Mouse (Mus musculus) left cerebral cortex, postnatal 14 days (tissue): ENCODE results near the gene Sh3bp5. TPM values are rescaled to one million over a fixed set of nuclear protein-coding genes. Genes with fewer than 3 reads are reported as not detected.

Source experiments
- DNase-seq, 2 experiments: peaks; one replicate each; pipeline ENCODE4 v3.0.0; 2021 to 2022; ENCODE audit warnings: low spot score in 2 of 2, mixed read lengths in 1 of 2
- intact Hi-C: fragments of 180-260 bp; cut with DNase I; formaldehyde crosslinking; loops from one replicate; pipeline ENCODE4 v1.15.1; 2025
- total RNA-seq, 2 experiments: library from RNA; stranded (reverse); gene quantifications; 2 replicates each; pipeline ENCODE4 v1.2.3; 2021

The Sh3bp5 gene
- total RNA-seq, 2 experiments from 2014 or later, result 73.5 to 73.9 TPM

DNA sequence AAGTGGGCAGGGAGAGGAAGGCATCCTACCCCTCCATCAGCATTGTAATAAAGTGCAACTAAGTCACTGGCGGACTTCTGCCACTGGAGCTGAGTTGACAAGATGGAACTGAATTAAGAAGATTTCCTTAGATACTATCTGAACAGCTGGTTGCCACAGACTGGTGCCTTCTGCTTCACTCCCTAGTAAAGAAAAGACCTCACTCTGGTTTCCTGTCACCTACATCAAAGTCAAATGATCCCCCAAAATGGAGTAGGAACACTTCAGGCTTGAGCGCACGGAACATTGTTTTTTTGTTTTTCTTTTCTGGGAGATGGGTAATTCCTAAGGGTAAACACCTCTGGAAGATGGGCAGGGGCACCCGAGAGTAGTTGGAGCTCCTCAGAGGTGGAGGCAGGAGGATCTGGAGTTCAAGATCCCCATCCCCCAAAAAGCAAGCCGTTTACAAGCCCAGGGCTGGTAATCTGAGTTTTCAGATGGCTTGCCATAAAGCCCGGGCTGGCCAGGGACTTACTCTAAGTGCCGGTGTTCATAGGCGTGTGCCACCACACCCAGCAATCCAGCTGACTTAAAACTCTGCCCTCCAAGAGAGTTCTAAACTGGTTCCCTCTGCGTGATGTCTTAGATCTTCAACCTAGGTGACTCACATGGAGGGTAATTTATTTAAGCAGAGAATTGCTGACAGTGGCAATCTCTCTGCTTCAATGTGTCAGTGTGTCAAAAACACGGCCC lies 21.5 kb downstream of the Sh3bp5 start:
- intact Hi-C loops, result no loop called here
- DNase-seq, result no peak

DNA sequence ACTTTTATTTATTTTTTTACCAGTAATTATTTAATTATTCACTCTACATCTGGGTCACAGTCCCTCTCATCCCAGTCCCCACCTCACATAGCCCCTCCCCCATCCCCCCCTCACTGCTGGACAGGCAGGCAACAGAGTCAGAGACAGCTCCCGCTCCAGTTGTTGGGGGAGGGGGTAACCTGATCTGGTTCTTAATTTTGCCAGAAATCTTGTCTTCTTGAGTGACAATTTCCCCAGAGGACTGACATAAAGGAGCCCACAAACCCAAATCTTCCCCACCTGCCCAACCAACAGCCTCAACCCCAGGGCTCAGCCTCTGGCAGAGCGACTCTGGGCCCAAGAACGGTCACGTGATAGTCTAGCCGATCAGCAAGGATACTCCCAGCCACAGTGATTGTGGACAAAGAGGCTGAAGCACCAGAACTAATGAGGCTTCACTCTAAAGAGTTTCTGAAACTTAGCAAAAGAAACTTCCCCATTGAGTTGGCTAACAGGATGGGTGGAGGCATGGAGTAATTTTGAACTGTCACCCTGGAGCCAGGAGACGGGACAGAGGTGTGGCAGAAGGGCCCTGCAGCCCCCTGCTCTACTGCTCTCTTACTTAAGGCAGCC lies 22.3 kb downstream of the Sh3bp5 start:
- intact Hi-C loops, result no loop called here
- DNase-seq, result no peak

DNA sequence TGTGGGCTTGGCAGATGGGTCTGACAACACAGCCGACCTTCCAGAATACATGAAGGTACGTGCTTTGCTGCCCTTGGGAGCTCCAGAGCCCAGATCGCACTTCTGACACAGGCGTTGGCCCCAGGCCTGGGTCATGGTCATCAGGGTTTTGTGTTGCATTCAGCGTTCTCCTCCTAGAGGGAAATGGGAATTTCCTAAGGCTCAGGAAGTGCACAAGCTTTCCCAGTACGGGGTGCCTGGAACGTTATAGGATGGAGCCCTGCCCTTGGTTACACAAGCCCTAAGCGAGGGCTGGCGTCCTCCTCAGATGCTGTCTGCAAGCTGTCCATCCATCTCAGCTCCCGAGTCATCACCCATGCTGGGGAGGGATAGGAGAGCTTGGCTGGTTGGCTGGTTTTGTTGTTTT lies 23.2 kb downstream of the Sh3bp5 start:
- intact Hi-C loops, result no loop called here
- DNase-seq, result no peak

- DNase-seq, result peak; percentile 53 to 65
- intact Hi-C loops, result no loop called here
Observed at GRCm38 (mm10) chr14:31410737-31411136, 25.1 kb downstream of the Sh3bp5 start.

- DNase-seq, result no peak
- intact Hi-C loops, result no loop called here
Observed at GRCm38 (mm10) chr14:31410123-31410724, 25.7 kb downstream of the Sh3bp5 start.

DNA sequence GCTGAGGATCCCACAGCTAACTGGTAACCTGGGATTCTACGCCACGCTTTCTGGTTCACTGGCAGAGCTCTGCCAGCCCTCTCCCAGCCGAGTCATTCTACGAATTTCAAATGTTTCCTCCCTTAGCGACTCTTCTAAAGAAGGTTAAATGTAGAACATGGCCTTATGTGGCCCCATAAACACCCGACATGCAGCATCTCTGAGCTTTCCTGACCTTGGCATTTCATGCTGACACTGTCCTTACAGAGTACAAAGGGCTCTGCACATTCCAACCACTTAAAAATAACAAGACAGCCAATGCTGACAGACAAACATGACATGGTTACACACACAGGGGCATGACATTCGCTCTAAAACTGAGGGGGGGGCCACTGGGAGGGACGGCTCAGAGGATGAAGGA lies 27.2 kb downstream of the Sh3bp5 start:
- DNase-seq, result no peak
- intact Hi-C loops, result no loop called here

DNA sequence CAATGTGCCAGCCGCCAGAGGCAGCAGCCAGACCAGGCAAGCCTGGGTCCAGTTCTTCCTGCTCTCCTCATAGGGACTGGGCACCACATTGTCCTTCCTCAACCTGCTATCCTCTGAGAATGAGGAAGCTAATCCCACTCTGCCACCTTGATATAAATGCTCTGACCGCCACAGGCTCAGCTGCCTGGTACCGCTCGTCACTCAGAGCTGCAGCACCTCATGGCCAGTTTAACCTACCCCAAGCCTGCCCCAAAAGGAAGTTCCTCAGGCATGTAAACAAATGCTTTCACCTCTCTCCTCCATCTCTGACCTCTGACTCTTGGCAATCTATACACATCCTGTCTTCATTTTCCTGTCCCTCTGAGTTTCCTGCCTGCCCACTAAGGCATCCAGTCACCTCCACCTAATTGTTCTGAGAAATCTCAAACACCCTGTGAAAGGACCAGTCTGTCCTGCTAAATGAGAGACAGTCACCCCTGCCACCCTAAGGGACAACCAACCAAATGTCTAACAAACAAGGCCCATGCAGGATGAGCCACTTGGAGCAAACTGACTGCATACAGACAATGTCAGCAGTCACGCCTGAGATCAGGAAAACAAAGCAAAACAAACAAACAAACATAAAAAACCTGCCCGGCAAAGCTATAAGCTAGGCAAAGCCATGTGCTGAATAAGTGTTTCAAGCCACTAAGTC lies 27.8 kb downstream of the Sh3bp5 start:
- intact Hi-C loops, result no loop called here

GRCm38 (mm10) chr14:31407208-31407607 lies 28.7 kb downstream of the Sh3bp5 start:
- no peak for DNase-seq
- intact Hi-C loops, result no loop called here

More for the DNA sequence above, 27.8 kb downstream of the Sh3bp5 start:
- no peak for DNase-seq

DNA sequence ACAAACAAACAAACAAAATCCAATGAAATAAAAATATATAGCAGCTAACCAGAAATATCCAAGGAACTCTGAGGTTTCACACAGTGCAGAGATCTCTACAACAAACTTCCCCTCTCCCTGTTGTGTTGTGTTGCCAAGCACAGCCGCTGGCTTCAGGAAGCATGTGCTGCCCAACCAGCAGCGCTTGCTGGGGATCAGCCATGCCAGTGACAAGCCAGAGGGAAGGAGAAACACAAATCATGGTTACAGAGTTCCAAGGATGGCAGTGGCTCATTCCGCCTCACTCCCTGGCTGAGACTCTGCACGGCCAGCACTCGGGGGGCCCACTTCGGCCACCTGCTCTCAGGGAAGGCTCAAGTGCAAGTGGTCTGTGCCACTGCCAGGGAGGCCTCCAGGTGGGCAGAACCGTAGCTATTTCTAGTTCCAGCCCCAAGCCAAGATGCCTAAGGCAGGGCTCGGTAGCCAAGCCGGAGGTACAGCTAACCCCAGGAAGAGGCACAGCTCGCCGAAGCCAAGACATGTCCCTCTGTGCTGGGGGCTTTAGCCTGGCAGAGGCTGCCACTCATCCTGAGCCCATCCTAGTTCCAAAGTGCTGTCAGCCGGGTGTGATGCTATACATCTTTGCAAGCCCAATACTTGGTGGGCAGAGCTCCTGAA lies 29.6 kb downstream of the Sh3bp5 start:
- no peak for DNase-seq
- intact Hi-C loops, result no loop called here

DNA sequence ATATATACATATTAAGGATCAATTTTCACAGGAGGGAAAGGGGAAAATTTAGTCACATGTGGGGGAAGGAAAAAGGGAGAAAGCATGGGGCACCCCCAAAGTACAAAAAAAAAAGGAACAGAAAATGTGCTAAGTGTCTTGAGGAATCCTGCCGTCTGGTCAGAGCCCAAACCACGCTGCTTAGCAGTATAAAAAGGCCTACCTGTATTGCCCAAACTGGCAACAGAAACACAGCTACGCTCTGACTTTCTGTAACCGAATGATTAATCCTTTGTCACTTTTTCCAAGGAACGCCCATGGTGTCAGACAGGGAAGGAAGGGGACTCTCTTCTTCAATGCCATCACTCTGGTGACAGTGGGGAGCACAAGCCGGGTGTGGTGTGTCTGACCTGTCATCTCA lies 30.2 kb downstream of the Sh3bp5 start:
- no peak for DNase-seq

GRCm38 (mm10) chr14:31404663-31405062 lies 31.2 kb downstream of the Sh3bp5 start:
- intact Hi-C loops, result no loop called here
- DNase-seq, result no peak

More for the DNA sequence above, 30.2 kb downstream of the Sh3bp5 start:
- intact Hi-C loops, result no loop called here

GRCm38 (mm10) chr14:31403995-31404394 lies 31.9 kb downstream of the Sh3bp5 start:
- intact Hi-C loops, result no loop called here
- DNase-seq, result no peak

- no peak for DNase-seq
- intact Hi-C loops, result no loop called here
Observed at GRCm38 (mm10) chr14:31403556-31403955, 32.3 kb downstream of the Sh3bp5 start.

DNA sequence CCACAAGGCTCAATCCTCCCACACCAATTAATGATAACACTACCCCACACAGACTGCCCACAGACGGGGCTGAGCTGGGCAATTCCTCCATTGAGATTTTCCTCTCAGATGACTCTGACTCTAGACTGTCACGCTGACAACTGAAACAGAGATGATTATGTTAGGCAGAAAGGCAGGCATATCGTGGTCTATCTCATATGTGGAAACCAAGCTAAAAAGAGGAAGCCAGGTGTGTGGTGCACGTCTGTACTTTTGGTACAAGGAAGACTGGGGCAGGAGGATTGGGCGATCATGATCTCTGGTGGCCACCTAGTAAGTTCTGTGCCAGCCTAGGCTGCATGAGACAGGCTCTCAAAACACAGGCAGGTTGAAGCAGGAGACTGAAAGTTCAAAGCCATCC lies 33.2 kb downstream of the Sh3bp5 start:
- intact Hi-C loops, result no loop called here

GRCm38 (mm10) chr14:31401918-31402427 lies 33.9 kb downstream of the Sh3bp5 start:
- intact Hi-C loops, result no loop called here
- DNase-seq, result no peak

More for the DNA sequence above, 33.2 kb downstream of the Sh3bp5 start:
- no peak for DNase-seq

DNA sequence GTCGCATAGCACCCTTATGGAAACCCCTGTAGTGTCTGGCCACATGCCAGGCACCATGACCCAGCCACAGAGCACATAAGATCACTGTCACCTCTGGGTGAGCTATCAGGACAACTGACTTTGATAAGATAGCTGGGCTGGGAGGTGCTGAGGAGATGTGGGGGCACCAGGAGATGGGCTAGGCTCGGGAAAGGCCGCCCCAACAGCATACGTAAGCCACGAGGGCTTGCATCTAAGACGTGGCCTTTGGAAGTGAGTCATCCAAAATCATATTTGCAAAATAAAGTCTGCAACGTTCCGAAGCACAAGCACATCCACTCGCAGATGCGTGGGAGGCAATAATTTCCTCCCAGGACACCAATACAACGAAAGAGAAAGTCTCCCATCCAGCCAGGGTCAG lies 35.0 kb downstream of the Sh3bp5 start:
- intact Hi-C loops, result no loop called here
- no peak for DNase-seq

GRCm38 (mm10) chr14:31400246-31400645 lies 35.6 kb downstream of the Sh3bp5 start:
- intact Hi-C loops, result no loop called here
- DNase-seq, result no peak

DNA sequence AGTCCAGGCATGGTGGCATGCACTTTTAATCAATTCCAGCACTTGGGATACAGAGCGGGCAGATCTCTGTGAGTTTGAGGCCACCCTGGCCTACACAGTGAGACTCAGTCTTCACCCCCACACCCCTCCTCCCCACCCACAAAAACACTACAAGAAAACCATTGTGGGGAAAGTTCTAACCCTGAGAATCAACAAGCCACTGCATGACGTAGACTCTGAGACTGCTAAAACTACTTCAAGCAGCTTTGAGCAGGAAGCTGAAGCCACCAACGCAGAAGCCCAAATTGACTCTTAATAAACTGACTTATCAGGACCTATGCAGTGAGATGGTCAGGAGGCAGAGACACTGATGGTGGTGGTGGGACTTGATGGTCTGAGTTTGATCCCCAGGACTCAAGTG lies 36.6 kb downstream of the Sh3bp5 start:
- intact Hi-C loops, result no loop called here
- no peak for DNase-seq

GRCm38 (mm10) chr14:31398819-31399218 lies 37.1 kb downstream of the Sh3bp5 start:
- intact Hi-C loops, result no loop called here
- no peak for DNase-seq
